Mouse (Mus musculus): ENCODE data around the gene Irak3.
"Not testable (repeated sequence)": the region's sequence is repeated elsewhere in the genome, so short reads cannot be mapped to it uniquely, and the experiment has no call there.

- not testable (repeated sequence) for TF ChIP-seq CTCF (IDR thresholded peaks at IDR 0.05; ENCODE audit: extremely low read depth, insufficient read depth, insufficient read length, insufficient replicate concordance); POLR2A (IDR thresholded peaks at IDR 0.05; ENCODE audit: low read depth, low read length)
Observed at GRCm38 (mm10) chr10:120113482-120113881, 88.4 kb downstream of the Irak3 start.

Data from spleen, adult 2 months (tissue).